Mouse (Mus musculus): ENCODE data around the gene Mid1. TPM values are rescaled to one million over a fixed set of nuclear protein-coding genes. Genes with fewer than 3 reads are reported as not detected.
"Not testable (repeated sequence)": the region's sequence is repeated elsewhere in the genome, so short reads cannot be mapped to it uniquely, and the experiment has no call there.

Mid1 gene
- polyA plus RNA-seq, 1 experiment from 2014 or later, result 9.0 TPM

DNA sequence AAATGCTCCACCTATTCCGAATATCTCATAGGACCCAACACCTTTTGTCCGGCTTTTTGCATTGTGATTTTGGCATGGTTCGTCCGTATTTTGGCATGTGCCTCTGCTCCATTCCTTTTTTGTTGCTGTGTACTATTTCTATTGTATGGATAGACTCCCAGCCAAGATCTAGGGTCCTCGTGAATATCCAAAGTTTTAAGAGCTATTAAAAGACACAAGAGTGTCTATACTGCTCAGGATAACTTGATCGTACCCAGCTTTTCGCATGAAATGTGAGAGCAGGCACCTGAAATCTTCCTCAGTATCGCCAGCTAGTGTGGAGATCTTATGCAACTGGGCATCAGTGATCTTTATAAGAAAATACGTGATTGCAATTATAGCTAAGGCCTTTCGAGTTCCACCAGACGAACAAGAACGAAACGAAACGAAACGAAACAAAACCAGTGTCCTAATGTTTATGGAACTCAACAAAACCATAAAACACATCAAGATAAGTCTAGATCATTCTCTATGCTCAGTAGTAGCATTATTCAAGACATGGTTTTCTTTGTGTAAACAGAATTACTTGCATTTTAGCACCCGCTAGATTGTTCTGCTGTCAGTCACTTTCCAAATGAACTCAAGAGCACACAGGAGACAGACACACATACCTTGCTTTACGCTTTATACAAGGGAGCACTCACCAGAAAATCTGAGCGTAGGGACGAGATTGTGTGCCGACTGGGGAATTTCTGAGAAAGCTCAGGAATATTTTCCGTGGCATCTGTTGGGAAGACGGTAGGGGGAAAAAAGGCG lies 297.8 kb downstream of the Mid1 start:
- peaks cover 15% of the 10 kb centered on the region; the same call in 1 of the 2 replicates for H3K9me3 ChIP-seq (ENCODE audit: control insufficient read depth, low read length)

DNA sequence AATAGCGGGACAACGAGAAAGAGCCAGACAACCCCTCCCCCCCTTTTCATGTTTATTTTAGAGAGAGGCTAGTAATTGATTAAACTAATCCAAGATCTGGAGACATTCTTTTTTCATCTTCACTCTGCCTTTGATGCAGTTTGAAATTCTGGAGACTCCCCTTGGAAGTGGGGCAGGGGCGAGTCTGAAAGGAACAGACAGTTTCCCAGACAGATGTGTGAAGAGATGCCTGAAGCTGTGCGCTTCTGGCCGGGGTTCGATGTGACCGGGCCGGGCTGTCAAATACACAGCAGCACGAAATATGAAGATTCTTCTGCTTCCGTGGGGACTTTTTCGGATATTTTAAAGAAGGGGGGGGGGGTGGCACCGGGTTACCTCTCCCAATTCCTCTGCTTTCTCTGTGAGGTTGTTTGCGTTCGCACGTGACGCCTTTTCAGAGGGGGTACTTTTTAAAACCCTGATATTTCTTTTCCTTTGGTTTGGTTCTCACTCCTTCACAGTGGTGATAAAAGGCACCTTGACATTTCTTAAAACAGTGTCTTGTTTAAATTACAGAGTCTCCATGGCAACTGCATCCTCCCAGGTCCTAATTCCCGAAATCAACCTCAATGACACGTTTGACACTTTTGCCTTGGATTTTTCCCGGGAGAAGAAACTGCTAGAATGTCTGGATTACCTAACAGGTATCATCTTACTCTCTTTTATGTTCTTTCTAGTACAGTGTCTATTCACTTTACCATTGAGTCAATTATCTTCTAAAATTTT lies 298.6 kb downstream of the Mid1 start:
- not testable (repeated sequence) for H3K27ac ChIP-seq (ENCODE audit: low read depth, low read length); H3K4me2 ChIP-seq (ENCODE audit: low read depth, low read length); ATAC-seq (ENCODE audit: low read depth); H3K4me1 ChIP-seq (ENCODE audit: control insufficient read depth, insufficient read depth, low read length); H3K4me3 ChIP-seq (ENCODE audit: low read depth, low read length); H3K9ac ChIP-seq (replicated peaks; ENCODE audit: low read depth, low read length); H3K27me3 ChIP-seq (ENCODE audit: control insufficient read depth, insufficient read depth, low read length)
- 77% methylated on average over 19 of the region's 19 CpGs for WGBS
- H3K9me3 ChIP-seq (ENCODE audit: control insufficient read depth, low read length), result peaks cover 18% of the 10 kb centered on the region; the same call in 1 of the 2 replicates
- peaks cover 20% of the 10 kb centered on the region for H3K36me3 ChIP-seq (ENCODE audit: control insufficient read depth, insufficient read depth, low read length)

More for the DNA sequence above, 297.8 kb downstream of the Mid1 start:
- WGBS, result 78% methylated on average over 23 of the region's 23 CpGs
- H3K9ac ChIP-seq (replicated peaks; ENCODE audit: low read depth, low read length); ATAC-seq (ENCODE audit: low read depth); H3K4me2 ChIP-seq (ENCODE audit: low read depth, low read length); H3K4me3 ChIP-seq (ENCODE audit: low read depth, low read length); H3K27me3 ChIP-seq (ENCODE audit: control insufficient read depth, insufficient read depth, low read length); H3K27ac ChIP-seq (ENCODE audit: low read depth, low read length); H3K4me1 ChIP-seq (ENCODE audit: control insufficient read depth, insufficient read depth, low read length): not testable (repeated sequence)
- peaks cover 18% of the 10 kb centered on the region for H3K36me3 ChIP-seq (ENCODE audit: control insufficient read depth, insufficient read depth, low read length)

DNA sequence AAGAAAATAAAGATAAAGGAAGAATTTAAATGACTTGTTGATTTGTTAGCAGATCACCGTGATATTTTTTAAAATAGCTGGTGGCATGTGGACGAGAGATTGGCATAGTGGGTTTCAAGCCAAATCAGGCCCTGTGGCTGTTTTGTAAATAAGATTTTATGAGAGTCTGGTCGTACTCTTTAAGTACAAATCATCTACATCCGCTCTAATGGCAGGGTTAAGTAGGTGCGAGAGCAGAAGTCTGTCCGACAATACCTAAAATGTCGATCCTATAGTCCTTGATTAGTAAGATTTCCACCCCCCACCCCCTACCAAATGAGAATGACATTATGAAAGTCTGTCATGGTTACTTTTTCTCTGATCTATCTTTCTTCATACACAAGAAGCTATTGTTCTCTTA lies 299.3 kb downstream of the Mid1 start:
- not testable (repeated sequence) for H3K4me2 ChIP-seq (ENCODE audit: low read depth, low read length); H3K27me3 ChIP-seq (ENCODE audit: control insufficient read depth, insufficient read depth, low read length); ATAC-seq (ENCODE audit: low read depth); H3K4me1 ChIP-seq (ENCODE audit: control insufficient read depth, insufficient read depth, low read length); H3K4me3 ChIP-seq (ENCODE audit: low read depth, low read length); H3K27ac ChIP-seq (ENCODE audit: low read depth, low read length); H3K9ac ChIP-seq (replicated peaks; ENCODE audit: low read depth, low read length)
- peaks cover 25% of the 10 kb centered on the region for H3K9me3 ChIP-seq (ENCODE audit: control insufficient read depth, low read length)
- 82% methylated on average over 7 of the region's 7 CpGs for WGBS
- peaks cover 25% of the 10 kb centered on the region for H3K36me3 ChIP-seq (ENCODE audit: control insufficient read depth, insufficient read depth, low read length)

DNA sequence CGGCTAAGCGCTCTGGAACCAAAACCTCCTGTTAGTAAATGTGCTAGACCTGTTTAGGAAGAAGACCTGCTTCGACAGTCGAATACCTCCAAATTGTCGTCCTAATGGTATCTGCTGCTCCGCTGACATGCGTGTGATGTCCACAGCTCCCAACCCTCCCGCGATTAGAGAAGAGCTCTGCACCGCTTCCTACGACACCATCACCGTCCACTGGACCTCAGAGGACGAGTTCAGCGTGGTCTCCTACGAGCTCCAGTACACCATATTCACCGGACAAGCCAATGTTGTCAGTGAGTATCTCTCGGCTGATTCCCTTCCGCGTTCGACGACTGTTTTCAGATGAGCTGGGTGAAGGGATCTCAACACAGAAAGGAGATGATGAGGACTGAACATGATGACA lies 299.9 kb downstream of the Mid1 start:
- not testable (repeated sequence) for H3K27ac ChIP-seq (ENCODE audit: low read depth, low read length); H3K4me3 ChIP-seq (ENCODE audit: low read depth, low read length); H3K27me3 ChIP-seq (ENCODE audit: control insufficient read depth, insufficient read depth, low read length); ATAC-seq (ENCODE audit: low read depth); H3K4me2 ChIP-seq (ENCODE audit: low read depth, low read length); H3K4me1 ChIP-seq (ENCODE audit: control insufficient read depth, insufficient read depth, low read length); H3K9ac ChIP-seq (replicated peaks; ENCODE audit: low read depth, low read length)
- H3K9me3 ChIP-seq (ENCODE audit: control insufficient read depth, low read length), result peaks cover 29% of the 10 kb centered on the region
- H3K36me3 ChIP-seq (ENCODE audit: control insufficient read depth, insufficient read depth, low read length), result peaks cover 28% of the 10 kb centered on the region
- WGBS, result 84% methylated on average over 21 of the region's 21 CpGs

DNA sequence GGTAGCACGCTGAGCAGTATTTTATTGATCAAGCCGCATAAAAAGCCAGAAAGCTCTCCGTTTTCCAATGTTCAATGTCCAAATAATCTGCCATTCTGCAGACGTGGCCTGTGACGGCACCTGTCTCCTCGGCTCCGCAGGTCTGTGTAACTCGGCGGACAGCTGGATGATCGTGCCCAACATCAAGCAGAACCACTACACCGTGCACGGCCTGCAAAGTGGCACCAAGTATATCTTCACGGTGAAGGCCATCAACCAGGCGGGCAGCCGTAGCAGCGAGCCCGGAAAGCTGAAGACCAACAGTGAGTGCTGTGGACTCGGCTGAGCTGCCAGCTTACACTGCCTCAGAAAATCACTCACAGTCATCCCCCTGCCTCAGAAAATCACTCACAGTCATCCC lies 300.8 kb downstream of the Mid1 start:
- not testable (repeated sequence) for H3K4me3 ChIP-seq (ENCODE audit: low read depth, low read length); H3K4me2 ChIP-seq (ENCODE audit: low read depth, low read length); H3K9ac ChIP-seq (replicated peaks; ENCODE audit: low read depth, low read length); H3K27me3 ChIP-seq (ENCODE audit: control insufficient read depth, insufficient read depth, low read length); H3K4me1 ChIP-seq (ENCODE audit: control insufficient read depth, insufficient read depth, low read length); H3K27ac ChIP-seq (ENCODE audit: low read depth, low read length)
- WGBS, result 83% methylated on average over 18 of the region's 18 CpGs
- peak; percentile 7; the same call in 1 of the 2 replicates for ATAC-seq (ENCODE audit: low read depth)
- Histone ChIP-seq H3K36me3 (ENCODE audit: control insufficient read depth, insufficient read depth, low read length) (peaks cover 34% of the 10 kb centered on the region), H3K9me3 (ENCODE audit: control insufficient read depth, low read length) (peaks cover 36% of the 10 kb centered on the region)

DNA sequence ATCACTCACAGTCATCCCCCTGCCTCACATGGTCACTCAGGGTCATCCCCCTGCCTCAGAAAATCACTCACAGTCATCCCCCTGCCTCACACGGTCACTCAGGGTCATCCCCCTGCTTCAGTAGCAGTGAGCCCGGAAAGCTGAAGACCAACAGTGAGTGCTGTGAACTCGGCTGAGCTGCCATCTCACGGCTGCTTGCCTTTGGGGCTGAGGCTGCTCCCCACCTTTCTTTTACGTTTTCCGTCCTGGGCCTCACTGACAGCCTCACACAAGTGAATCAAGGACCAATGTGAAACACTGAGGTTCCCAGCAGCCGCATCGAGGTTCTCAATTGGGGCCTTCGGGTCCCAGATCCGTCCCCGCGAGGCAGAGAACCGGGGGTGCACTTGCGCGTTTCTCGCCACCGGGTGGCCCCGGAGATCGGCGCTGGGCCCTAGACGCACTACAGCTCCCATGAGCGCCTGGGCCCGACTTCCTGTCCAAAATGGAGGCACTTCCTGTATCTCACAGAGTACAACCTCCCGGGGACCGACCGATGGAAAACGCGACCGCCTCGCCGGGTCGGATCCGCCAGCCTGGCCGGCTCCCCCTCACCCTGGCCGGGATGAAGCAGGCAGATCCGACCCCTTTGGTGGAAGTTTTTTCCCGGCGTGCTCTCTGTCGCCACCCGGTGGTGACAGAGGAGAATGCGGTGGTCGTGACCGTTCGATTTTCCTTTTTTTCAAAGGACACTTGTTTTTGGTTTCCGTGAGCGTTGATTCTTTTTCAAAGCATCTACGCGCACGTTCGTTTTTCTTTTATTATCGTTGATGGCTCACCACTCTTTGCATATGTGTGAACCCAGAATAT lies 301.7 kb downstream of the Mid1 start:
- Histone ChIP-seq H3K9me3 (ENCODE audit: control insufficient read depth, low read length) (peaks cover 34% of the 10 kb centered on the region), H3K9ac (replicated peaks; ENCODE audit: low read depth, low read length) (peak overlapping the region; percentile 35), H3K4me2 (ENCODE audit: low read depth, low read length) (peak overlapping the region; percentile 37), H3K27ac (ENCODE audit: low read depth, low read length) (peak overlapping the region; percentile 45), H3K4me3 (ENCODE audit: low read depth, low read length) (peak overlapping the region; percentile 19), H3K36me3 (ENCODE audit: control insufficient read depth, insufficient read depth, low read length) (peaks cover 32% of the 10 kb centered on the region)
- WGBS, result 48% methylated on average over 51 of the region's 51 CpGs
- H3K27me3 ChIP-seq (ENCODE audit: control insufficient read depth, insufficient read depth, low read length); H3K4me1 ChIP-seq (ENCODE audit: control insufficient read depth, insufficient read depth, low read length): not testable (repeated sequence)
- peak; percentile 90 for ATAC-seq (ENCODE audit: low read depth)

DNA sequence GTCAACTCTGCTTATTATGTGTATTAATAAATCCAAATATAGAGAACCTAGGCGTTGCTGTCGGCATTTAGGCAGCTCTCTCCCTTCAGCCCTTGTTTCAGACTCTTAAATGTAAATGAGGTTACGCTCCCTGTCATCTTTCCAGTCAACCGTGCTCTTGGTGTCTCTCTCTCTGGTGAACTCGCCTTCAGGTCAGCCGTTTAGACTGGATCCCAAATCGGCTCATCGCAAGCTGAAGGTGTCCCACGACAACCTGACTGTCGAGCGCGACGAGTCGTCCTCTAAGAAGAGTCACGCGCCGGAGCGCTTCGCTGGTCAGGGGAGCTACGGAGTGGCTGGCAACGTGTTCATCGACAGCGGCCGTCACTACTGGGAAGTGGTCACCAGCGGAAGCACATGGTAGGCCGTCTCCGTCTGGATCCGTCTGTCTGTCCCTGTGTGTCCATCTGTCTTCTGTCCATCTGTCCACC lies 302.4 kb downstream of the Mid1 start:
- H3K36me3 ChIP-seq (ENCODE audit: control insufficient read depth, insufficient read depth, low read length), result peaks cover 30% of the 10 kb centered on the region
- peaks cover 39% of the 10 kb centered on the region for H3K9me3 ChIP-seq (ENCODE audit: control insufficient read depth, low read length)
- not testable (repeated sequence) for H3K9ac ChIP-seq (replicated peaks; ENCODE audit: low read depth, low read length)

DNA sequence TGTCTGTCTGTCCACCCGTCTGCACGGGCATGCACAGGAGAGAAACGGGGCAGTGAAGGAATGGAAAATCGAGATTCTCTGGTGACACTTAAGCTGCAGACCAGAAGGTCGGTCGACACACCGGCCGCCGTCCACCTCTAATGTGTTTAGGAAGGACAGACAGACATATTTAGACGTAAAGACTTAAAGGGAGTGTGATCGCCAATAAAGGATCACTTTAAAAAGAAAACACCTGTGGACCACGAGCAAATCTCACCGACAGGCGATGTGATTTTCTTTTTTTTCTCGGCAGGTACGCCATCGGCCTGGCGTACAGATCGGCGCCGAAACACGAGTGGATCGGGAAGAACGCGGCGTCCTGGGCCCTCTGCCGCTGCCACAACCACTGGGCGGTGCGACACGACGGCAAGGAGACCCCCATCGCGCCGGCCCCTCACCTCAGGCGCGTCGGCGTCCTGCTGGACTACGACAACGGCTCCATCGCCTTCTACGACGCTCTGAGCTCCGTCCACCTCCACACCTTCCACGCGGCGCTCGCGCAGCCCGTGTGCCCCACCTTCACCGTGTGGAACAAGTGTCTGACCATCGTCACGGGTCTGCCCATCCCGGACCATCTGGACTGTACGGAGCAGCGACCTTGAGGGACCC lies 303.7 kb downstream of the Mid1 start:
- Histone ChIP-seq H3K9me3 (ENCODE audit: control insufficient read depth, low read length) (peaks cover 42% of the 10 kb centered on the region), H3K36me3 (ENCODE audit: control insufficient read depth, insufficient read depth, low read length) (peaks cover 30% of the 10 kb centered on the region)
- H3K9ac ChIP-seq (replicated peaks; ENCODE audit: low read depth, low read length); H3K27ac ChIP-seq (ENCODE audit: low read depth, low read length); H3K4me1 ChIP-seq (ENCODE audit: control insufficient read depth, insufficient read depth, low read length); ATAC-seq (ENCODE audit: low read depth); H3K4me2 ChIP-seq (ENCODE audit: low read depth, low read length); H3K27me3 ChIP-seq (ENCODE audit: control insufficient read depth, insufficient read depth, low read length); H3K4me3 ChIP-seq (ENCODE audit: low read depth, low read length): not testable (repeated sequence)
- WGBS, result 87% methylated on average over 56 of the region's 56 CpGs

More for the DNA sequence above, 302.4 kb downstream of the Mid1 start:
- H3K4me3 ChIP-seq (ENCODE audit: low read depth, low read length); H3K4me2 ChIP-seq (ENCODE audit: low read depth, low read length); H3K27ac ChIP-seq (ENCODE audit: low read depth, low read length); H3K4me1 ChIP-seq (ENCODE audit: control insufficient read depth, insufficient read depth, low read length); H3K27me3 ChIP-seq (ENCODE audit: control insufficient read depth, insufficient read depth, low read length): not testable (repeated sequence)
- 79% methylated on average over 28 of the region's 28 CpGs for WGBS
- peak; percentile 12 for ATAC-seq (ENCODE audit: low read depth)
